Mouse (Mus musculus) liver, adult 2 months (tissue): ENCODE results near the gene Zmat5.

Source experiments
- CTCF ChIP-seq: fragments of 200-500 bp; IDR thresholded peaks from 2 replicates; pipeline ENCODE4 v1.5.1; 2011; ENCODE audit warnings: low read depth, low read length, control low read depth
- POLR2A ChIP-seq: fragments of 200-500 bp; IDR thresholded peaks from 2 replicates; pipeline ENCODE4 v1.6.1; 2011; ENCODE audit warnings: low read length, control low read depth; ENCODE audit not compliant: insufficient read depth; ENCODE audit errors: extremely low read depth

GRCm38 (mm10) chr11:4687874-4688273 is 16.6 kb upstream of the Zmat5 start:
- TF ChIP-seq POLR2A (no peak), CTCF (no peak)
